Mouse (Mus musculus) E14TG2a.4 (cell line): Measurements from ENCODE around the gene Srsf7.
"Not testable (repeated sequence)": the region's sequence is repeated elsewhere in the genome, so short reads cannot be mapped to it uniquely, and the experiment has no call there.

Source experiments
- H3K27me3 ChIP-seq: 2 replicates; pipeline ENCODE4 v1.6.1; 2014; ENCODE audit warnings: low read length, control low read depth; ENCODE audit not compliant: insufficient read depth
- H3K36me3 ChIP-seq: 2 replicates; pipeline ENCODE4 v1.6.1; 2014; ENCODE audit warnings: low read length, control low read depth; ENCODE audit not compliant: insufficient read depth
- H3K4me1 ChIP-seq: replicated peaks from 2 replicates; pipeline ENCODE4 v1.6.1; 2014; ENCODE audit warnings: low read depth, low read length, control low read depth
- H3K4me3 ChIP-seq: replicated peaks from 2 replicates; pipeline ENCODE4 v1.5.1; 2014; ENCODE audit warnings: mild to moderate bottlenecking, low read length
- H3K9me3 ChIP-seq: 2 replicates; pipeline ENCODE4 v1.6.1; 2014; ENCODE audit warnings: low read length, control low read depth
- CTCF ChIP-seq: conservative IDR thresholded peaks from 2 replicates; pipeline ENCODE4 v1.5.1; 2014; ENCODE audit warnings: low read length
- NANOG ChIP-seq: IDR thresholded peaks from 2 replicates; pipeline ENCODE4 v1.6.1; 2014; ENCODE audit warnings: borderline replicate concordance, low read length, mixed read lengths
- POU5F1 ChIP-seq: IDR thresholded peaks from 2 replicates; pipeline ENCODE4 v1.6.1; 2014; ENCODE audit warnings: low read length, borderline replicate concordance

Srsf7 gene

GRCm38 (mm10) chr17:80235477-80235876 lies 28.4 kb upstream of the Srsf7 start:
- Histone ChIP-seq H3K36me3 (peaks cover 22% of the 10 kb centered on the region), H3K27me3 (no peaks in the 10 kb centered on the region), H3K9me3 (no peaks in the 10 kb centered on the region), H3K4me3 (no peak overlapping the region), H3K4me1 (peaks cover 47% of the 10 kb centered on the region)
- TF ChIP-seq NANOG (no peak), POU5F1 (no peak), CTCF (no peak)

- peaks cover 19% of the 10 kb centered on the region for H3K36me3 ChIP-seq
- no peak for TF ChIP-seq CTCF
- no peak for TF ChIP-seq POU5F1
Measured at GRCm38 (mm10) chr17:80234376-80234775, 27.3 kb upstream of the Srsf7 start.

GRCm38 (mm10) chr17:80233844-80234243 lies 26.7 kb upstream of the Srsf7 start:
- TF ChIP-seq NANOG (no peak), POU5F1 (no peak), CTCF (no peak)
- no peaks in the 10 kb centered on the region for H3K9me3 ChIP-seq
- peaks cover 47% of the 10 kb centered on the region for H3K4me1 ChIP-seq
- H3K36me3 ChIP-seq: peaks cover 19% of the 10 kb centered on the region
- H3K4me3 ChIP-seq: no peak overlapping the region
- no peaks in the 10 kb centered on the region for H3K27me3 ChIP-seq

More at GRCm38 (mm10) chr17:80234376-80234775, 27.3 kb upstream of the Srsf7 start:
- no peak overlapping the region for H3K4me3 ChIP-seq
- H3K27me3 ChIP-seq: no peaks in the 10 kb centered on the region
- H3K4me1 ChIP-seq: peaks cover 47% of the 10 kb centered on the region
- no peaks in the 10 kb centered on the region for H3K9me3 ChIP-seq

GRCm38 (mm10) chr17:80229396-80229795 lies 22.3 kb upstream of the Srsf7 start:
- H3K9me3 ChIP-seq: no peaks in the 10 kb centered on the region
- no peak for TF ChIP-seq NANOG
- TF ChIP-seq POU5F1: no peak
- TF ChIP-seq CTCF: no peak
- peaks cover 54% of the 10 kb centered on the region for H3K4me1 ChIP-seq
- H3K36me3 ChIP-seq: peaks cover 51% of the 10 kb centered on the region
- no peak overlapping the region for H3K4me3 ChIP-seq
- no peaks in the 10 kb centered on the region for H3K27me3 ChIP-seq

GRCm38 (mm10) chr17:80225142-80225541 lies 18.0 kb upstream of the Srsf7 start:
- peak overlapping the region; percentile 87 for H3K4me3 ChIP-seq
- H3K9me3 ChIP-seq, H3K27me3 ChIP-seq: not testable (repeated sequence)
- peaks cover 42% of the 10 kb centered on the region for H3K36me3 ChIP-seq
- H3K4me1 ChIP-seq: peaks cover 30% of the 10 kb centered on the region

- peaks cover 30% of the 10 kb centered on the region for H3K4me1 ChIP-seq
- TF ChIP-seq POU5F1: no peak
- no peak for TF ChIP-seq NANOG
- TF ChIP-seq CTCF: no peak
- H3K9me3 ChIP-seq: no peaks in the 10 kb centered on the region
- H3K36me3 ChIP-seq: peaks cover 38% of the 10 kb centered on the region
- no peaks in the 10 kb centered on the region for H3K27me3 ChIP-seq
- peak within 1 kb of the TSS; percentile 87 for H3K4me3 ChIP-seq
Measured at GRCm38 (mm10) chr17:80224326-80225116, 17.4 kb upstream of the Srsf7 start, which contains the start of gene Gemin6. TSS of gene Gemin6 (plus strand) at chr17:80224441.

- Histone ChIP-seq H3K36me3 (peaks cover 31% of the 10 kb centered on the region), H3K27me3 (no peaks in the 10 kb centered on the region), H3K4me1 (peaks cover 30% of the 10 kb centered on the region), H3K4me3 (peak overlapping the region; percentile 87), H3K9me3 (no peaks in the 10 kb centered on the region)
- no peak for TF ChIP-seq CTCF
- TF ChIP-seq POU5F1: no peak
- TF ChIP-seq NANOG: no peak
Measured at GRCm38 (mm10) chr17:80223829-80224228, 16.7 kb upstream of the Srsf7 start.

GRCm38 (mm10) chr17:80221890-80222628 lies 15.0 kb upstream of the Srsf7 start:
- H3K4me3 ChIP-seq: no peak overlapping the region
- peaks cover 22% of the 10 kb centered on the region for H3K4me1 ChIP-seq
- TF ChIP-seq NANOG (no peak), CTCF (no peak; the same call in 1 of the 2 replicates), POU5F1 (no peak)
- no peaks in the 10 kb centered on the region for H3K27me3 ChIP-seq
- peaks cover 15% of the 10 kb centered on the region for H3K36me3 ChIP-seq
- H3K9me3 ChIP-seq: no peaks in the 10 kb centered on the region
